Mouse (Mus musculus): ENCODE measurements around the gene Zfp367.

The Zfp367 gene

DNA sequence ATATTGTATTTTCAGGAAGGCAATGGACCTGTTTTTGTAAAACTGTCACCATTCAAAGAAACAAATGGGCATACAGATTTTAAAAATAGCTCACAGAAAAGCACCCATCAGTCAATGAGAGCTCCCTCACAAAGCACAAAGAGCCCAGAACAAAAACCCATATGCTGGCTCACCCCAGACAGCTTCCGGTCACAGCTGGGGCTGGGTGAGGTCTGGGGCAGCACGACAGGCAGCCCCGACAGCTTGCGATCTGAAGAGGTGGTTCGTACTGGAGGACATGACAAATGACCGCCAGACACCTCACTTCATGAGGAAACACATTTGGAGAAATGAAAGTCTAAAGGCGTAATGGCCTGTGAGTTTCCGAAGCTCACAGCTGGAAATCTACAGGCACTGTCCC is 45.5 kb downstream of the Zfp367 start:
- in situ Hi-C loops (cut with MboI; ENCODE audit: low pct_unique_long_range_greater_than_20kb in 1 of 2, low sequenced_read_pairs in 2 of 2, unreplicated experiment in 1 of 2), result no loop called here

DNA sequence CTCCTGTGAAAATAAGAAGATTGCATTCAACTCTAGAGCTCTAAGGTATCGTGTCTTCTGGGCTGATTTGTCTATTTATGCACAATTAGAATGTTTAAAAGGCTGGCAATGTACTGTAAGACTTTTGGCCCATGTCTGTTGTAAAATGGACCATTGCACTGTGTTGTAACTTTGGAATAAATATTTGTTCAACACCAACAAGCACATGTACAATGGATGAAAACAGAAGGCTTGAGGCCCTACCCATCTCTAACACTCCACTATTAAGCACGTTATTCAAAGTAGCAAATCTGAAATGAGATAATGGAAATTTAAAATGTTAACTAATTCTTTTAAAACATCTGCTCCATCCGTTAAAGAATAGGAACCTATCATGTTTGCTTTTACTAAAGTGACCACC is 45.9 kb downstream of the Zfp367 start:
- in situ Hi-C loops (cut with MboI; ENCODE audit: low pct_unique_long_range_greater_than_20kb in 1 of 2, low sequenced_read_pairs in 2 of 2, unreplicated experiment in 1 of 2), result no loop called here

DNA sequence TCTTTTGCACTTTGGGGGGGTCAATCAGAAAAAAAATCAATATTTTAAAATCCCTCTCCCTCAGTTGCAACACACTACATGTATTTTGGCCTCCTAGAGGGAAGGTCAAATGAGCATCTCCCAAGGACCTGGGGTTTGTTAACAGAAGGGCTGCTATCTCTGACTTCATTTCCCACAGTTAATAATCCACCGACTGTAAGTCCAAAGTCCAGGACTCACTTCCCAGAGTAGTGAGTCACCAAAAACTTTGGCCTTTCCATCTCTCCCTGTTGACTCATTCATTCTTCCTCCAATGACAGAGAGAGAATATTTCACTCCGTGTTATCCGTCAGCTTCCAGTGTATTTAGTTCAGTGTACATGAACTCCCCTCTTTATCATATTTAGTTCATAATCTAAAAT is 47.3 kb downstream of the Zfp367 start:
- in situ Hi-C loops (cut with MboI; ENCODE audit: low pct_unique_long_range_greater_than_20kb in 1 of 2, low sequenced_read_pairs in 2 of 2, unreplicated experiment in 1 of 2), result no loop called here

DNA sequence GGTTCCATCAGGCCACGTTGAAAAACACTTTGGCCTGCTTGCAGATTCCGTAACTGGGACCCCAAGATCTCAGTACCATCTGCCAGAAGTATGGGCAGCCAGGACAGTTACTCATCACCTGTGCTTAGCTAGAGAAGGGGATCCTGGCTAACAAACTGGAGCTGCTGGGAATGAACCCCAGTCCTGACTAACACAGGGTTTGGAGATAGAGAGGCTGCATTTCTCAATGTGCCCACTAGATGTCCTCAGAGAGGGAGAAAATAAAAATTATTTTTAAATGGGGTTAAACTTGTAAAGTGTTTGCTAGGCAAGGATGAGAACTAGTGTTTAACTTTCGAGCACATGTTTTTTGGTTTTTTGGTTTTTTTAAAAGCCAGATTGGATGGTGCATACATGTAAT is 52.8 kb downstream of the Zfp367 start:
- in situ Hi-C loops (cut with MboI; ENCODE audit: low pct_unique_long_range_greater_than_20kb in 1 of 2, low sequenced_read_pairs in 2 of 2, unreplicated experiment in 1 of 2), result no loop called here

DNA sequence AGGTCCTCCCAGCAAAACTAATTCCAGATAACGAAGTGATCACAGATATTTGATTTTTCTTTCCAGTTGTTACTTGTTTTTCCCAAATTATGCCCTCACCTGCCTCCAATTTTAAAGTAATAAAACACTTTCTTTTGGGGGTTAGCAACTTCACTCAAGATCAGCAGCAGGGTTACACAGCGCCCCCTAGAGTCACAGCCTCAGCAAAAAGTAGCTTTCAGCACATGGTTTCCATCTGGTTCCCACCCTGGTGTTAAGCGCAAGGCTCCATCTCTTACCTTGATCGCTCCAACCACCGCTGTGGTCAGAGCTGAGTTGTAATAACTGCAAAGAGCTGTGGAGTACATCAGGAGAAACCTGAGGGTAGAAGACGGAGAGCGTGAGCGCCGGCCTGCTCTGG is 54.0 kb downstream of the Zfp367 start:
- in situ Hi-C loops (cut with MboI; ENCODE audit: low pct_unique_long_range_greater_than_20kb in 1 of 2, low sequenced_read_pairs in 2 of 2, unreplicated experiment in 1 of 2), result no loop called here

DNA sequence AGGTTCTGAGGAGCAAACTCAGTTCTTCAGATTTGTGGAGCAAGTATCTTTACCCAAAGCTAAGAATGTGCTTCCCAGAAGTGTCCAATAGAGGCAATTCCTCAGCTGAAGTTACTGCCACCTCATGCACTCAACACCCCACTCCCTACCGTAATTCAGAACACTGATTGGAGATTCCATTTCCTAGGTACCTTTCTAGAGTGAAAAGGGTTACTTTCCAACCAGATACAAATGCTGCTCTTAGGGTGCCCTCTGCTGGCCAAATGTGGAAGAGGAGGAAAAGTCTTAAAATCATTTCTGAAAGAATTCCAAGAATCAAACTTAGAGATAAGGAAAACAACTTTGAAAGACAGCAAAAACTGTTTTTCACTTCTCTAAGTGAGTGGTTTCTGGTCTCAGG is 59.7 kb downstream of the Zfp367 start:
- in situ Hi-C loops (cut with MboI; ENCODE audit: low pct_unique_long_range_greater_than_20kb in 1 of 2, low sequenced_read_pairs in 2 of 2, unreplicated experiment in 1 of 2), result no loop called here

DNA sequence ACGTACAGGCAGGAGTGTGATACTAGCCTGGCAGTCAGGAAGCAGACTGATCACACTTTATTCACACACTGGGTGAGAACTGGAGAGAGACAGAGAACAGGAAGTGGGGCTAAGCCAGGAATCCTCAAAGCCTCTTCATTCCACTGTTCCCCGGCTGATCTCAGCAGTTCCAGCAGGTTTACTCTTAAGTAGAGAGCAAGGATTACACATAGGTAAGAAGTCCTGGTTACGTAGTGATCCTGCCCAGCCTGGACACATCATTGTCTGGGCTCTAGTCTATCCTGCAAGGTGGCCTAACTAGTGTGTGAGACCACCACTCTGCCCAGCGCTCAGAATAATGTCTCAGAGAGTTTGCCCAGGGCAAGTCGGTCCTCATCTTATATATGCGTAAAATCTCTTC is 60.2 kb downstream of the Zfp367 start:
- in situ Hi-C loops (cut with MboI; ENCODE audit: low pct_unique_long_range_greater_than_20kb in 1 of 2, low sequenced_read_pairs in 2 of 2, unreplicated experiment in 1 of 2), result no loop called here

DNA sequence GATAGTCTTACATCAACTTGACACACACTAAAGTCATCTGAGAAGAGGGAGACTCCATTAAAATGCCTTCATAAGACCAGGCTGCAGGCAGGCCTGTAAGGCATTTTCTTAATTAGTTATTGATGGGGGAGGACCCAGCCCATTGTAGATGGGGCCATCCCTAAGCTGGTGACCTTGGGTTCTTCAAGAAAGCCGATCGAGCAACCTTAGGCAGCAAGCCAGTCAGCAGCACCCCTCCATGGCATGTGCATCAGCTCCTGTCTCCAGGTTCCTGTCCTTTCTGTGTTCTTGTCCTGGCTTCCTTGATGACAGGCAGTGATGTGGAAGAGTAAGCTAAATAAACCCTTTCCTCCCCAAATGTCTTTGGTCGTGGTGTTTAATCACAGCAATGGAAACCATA is 60.9 kb downstream of the Zfp367 start:
- in situ Hi-C loops (cut with MboI; ENCODE audit: low pct_unique_long_range_greater_than_20kb in 1 of 2, low sequenced_read_pairs in 2 of 2, unreplicated experiment in 1 of 2), result no loop called here

DNA sequence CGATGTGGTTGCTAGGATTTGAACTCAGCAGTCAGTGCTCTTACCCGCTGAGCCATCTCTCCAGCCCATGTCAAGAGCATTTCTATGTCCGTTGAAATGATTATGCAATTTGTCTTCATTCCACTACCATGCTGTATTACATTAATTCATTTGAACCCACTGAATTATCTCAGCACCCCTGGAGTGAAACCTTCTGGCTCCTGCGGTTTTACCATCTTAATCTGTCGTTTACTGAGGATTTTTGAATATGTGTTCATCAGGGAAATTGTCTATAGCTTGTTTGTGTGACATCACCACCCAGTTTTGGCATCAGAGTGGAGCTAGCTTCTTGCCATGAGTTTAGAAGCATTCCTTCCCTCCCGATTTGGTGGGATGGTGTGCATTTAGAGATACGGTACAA is 62.0 kb downstream of the Zfp367 start:
- in situ Hi-C loops (cut with MboI; ENCODE audit: low pct_unique_long_range_greater_than_20kb in 1 of 2, low sequenced_read_pairs in 2 of 2, unreplicated experiment in 1 of 2), result no loop called here

DNA sequence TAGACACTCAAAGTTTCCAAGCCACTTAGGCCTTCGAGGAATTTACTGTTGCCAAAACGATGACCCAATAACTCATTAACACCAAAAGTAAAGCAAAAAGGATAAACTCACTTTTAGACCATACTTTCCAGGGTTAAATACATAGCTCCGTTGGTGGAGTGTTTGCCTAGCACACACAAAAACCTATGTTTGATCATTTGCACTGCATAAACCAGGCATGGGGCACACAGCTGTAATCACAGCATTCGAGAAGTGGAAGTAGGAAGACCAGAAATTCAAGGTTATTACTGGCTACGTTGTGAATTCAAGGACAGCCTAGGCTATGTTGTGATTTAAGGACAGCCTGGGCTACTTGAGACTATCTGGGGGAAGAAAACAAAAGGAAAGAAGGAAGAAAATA is 62.7 kb downstream of the Zfp367 start:
- in situ Hi-C loops (cut with MboI; ENCODE audit: low pct_unique_long_range_greater_than_20kb in 1 of 2, low sequenced_read_pairs in 2 of 2, unreplicated experiment in 1 of 2), result no loop called here

DNA sequence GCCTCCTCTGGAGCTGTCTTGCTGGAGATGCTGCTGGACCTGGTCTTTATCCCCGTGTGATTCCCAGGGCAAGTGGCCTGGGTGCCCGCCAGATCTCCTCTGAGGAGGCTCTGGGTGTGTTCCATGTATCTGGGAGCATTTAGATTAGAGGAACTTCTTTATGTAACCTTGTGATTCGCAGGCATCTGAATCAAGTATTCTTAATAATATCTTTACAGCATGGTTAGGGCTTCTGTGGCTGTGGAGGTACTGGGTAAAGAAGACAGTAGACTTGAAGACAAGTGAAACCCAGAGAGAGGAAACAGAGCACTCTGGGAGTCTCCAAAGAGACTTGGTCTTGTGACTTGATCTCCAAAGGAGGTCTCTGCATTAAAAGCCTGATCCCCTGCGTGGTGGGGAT is 63.9 kb downstream of the Zfp367 start, which contains the start of gene Hsd17b3:
Gene Hsd17b3, minus strand, starts transcription at position 101 of the 400 bp plus-strand sequence.
- in situ Hi-C loops (cut with MboI; ENCODE audit: low pct_unique_long_range_greater_than_20kb in 1 of 2, low sequenced_read_pairs in 2 of 2, unreplicated experiment in 1 of 2), result no loop called here

DNA sequence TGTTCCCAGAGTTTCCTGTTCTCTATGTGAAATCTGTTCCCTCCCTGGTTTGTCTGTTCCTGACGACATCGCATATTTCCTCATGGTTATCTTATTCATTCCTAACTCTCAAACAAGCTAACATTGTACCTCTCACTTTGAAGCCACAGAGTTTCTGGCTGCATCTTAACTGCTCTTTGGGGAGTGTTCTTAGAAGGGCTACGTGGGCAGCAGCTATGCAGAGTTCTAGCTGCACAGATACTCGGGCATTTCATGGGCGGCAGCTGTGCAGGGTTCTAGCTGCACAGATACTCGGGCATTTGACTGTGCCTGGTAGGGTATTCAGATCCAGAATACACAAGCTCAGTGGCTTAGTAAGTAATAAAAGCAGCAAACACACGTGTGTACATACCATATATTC is 64.9 kb downstream of the Zfp367 start:
- in situ Hi-C loops (cut with MboI; ENCODE audit: low pct_unique_long_range_greater_than_20kb in 1 of 2, low sequenced_read_pairs in 2 of 2, unreplicated experiment in 1 of 2), result no loop called here

DNA sequence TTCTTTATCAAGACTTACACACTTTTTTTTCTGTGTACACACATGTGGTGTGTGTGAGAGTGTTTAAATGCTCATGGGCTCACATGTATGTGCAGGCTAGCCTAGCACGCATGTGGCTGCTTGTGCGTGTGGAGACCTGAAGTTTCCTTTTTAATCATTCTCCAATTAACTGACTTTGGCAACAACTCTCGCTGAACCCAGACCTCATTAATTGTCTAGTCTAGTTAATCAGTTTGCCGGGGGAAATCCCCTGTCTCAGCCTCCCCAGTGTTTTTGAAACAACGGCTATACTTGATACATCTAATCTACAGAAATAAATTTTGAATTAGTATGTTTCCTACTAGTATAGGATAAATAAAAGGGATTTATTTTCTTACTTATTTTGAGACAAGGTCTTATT is 67.0 kb downstream of the Zfp367 start:
- in situ Hi-C loops (cut with MboI; ENCODE audit: low pct_unique_long_range_greater_than_20kb in 1 of 2, low sequenced_read_pairs in 2 of 2, unreplicated experiment in 1 of 2), result no loop called here

DNA sequence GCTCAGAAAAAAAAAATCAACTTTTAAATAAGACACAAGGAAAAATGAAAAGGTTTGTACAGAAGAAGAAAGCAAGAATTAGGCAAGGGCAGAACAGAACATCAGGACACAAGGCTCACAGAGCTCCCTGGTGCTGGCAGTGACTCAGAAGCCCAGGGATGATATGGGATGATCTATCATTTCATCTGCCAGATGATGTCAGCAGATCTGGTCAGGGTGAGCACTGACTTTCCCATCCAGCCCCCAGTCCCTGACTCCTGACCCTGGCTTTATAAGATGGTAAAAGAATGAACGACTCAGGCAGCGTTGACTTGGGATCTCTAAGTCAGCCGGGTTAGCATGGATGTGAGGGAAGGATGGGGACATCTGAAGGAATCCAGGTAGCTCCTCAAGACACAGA is 69.7 kb downstream of the Zfp367 start:
- in situ Hi-C loops (cut with MboI; ENCODE audit: low pct_unique_long_range_greater_than_20kb in 1 of 2, low sequenced_read_pairs in 2 of 2, unreplicated experiment in 1 of 2), result no loop called here

Data from mouse embryonic stem cell (cell line).